ENCODE assay signal across 10 mouse cellular contexts in the genomic region with DNA sequence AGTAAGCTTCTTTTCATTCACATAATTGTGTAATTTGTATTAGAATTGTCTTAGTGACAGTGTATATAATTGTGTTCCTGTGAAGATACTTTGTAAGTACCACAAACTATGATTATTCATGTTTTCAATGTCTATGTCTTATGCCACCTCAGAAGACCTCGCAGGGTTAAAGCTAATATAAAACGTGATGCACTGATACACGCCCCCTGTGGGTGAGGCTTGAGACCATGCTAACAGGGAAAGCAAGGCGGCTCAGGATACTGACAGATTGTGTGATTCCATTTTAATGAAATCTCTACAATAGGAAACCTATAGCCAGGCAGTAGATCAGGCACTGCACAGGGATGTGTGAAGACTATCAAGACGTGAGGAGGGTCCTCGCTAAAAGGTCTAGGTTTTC. TPM values are rescaled to one million over a fixed set of nuclear protein-coding genes. Genes with fewer than 3 reads are reported as not detected.
A peak's percentile ranks its signal among the peaks of the same experiment; 100 is the strongest.
DNase-seq lines count a peak whose midpoint lies in the region; ATAC-seq lines count a peak whose summit lies in the region.
"Had no signal": no experiment of that assay in that cellular context is flagged by ENCODE, and none has a peak within 500 bp of the region (broad histone marks: within the 10 kb centered on the region; RNA-seq: fewer than 3 reads in every experiment).

No protein-coding gene starts in this region.

- no peak overlapping the region for H3K27ac ChIP-seq in hindbrain, embryonic 16.5 days (ENCODE audit: low read depth, low read length)
- H3K27ac ChIP-seq in hindbrain, embryonic 10.5 days: no peak overlapping the region
- H3K27ac ChIP-seq in midbrain, embryonic 11.5 days (ENCODE audit: low read depth, low read length): no peak overlapping the region
- no peak overlapping the region for H3K27ac ChIP-seq in midbrain, embryonic 13.5 days
- H3K27ac ChIP-seq in forebrain, embryonic 14.5 days (ENCODE audit: low read depth, low read length): no peak overlapping the region
- H3K27ac ChIP-seq: heart, embryonic 10.5 days had no signal

- H3K4me1 ChIP-seq in hindbrain, embryonic 16.5 days (ENCODE audit: control insufficient read depth, insufficient read depth, low read depth, low read length): no peaks in the 10 kb centered on the region
- 0 out of 2 replicates have a peak, but pooled peaks cover 6% of the 10 kb centered on the region for H3K4me1 ChIP-seq in hindbrain, embryonic 10.5 days (replicated peaks)
- H3K4me1 ChIP-seq in midbrain, embryonic 11.5 days (ENCODE audit: control insufficient read depth, insufficient read depth, low read length): no peaks in the 10 kb centered on the region
- peaks cover 9% of the 10 kb centered on the region for H3K4me1 ChIP-seq in midbrain, embryonic 13.5 days (replicated peaks)
- no peaks in the 10 kb centered on the region for H3K4me1 ChIP-seq in forebrain, embryonic 14.5 days (ENCODE audit: control insufficient read depth, insufficient read depth, low read length)
- H3K4me1 ChIP-seq: heart, embryonic 10.5 days had no signal

- no peaks in the 10 kb centered on the region for H3K9me3 ChIP-seq in hindbrain, embryonic 16.5 days (ENCODE audit: control insufficient read depth, low read length)
- H3K9me3 ChIP-seq in hindbrain, embryonic 10.5 days: no peaks in the 10 kb centered on the region
- no peaks in the 10 kb centered on the region for H3K9me3 ChIP-seq in midbrain, embryonic 11.5 days (ENCODE audit: control insufficient read depth, low read length)
- H3K9me3 ChIP-seq in midbrain, embryonic 13.5 days: no peaks in the 10 kb centered on the region
- H3K9me3 ChIP-seq in forebrain, embryonic 14.5 days (replicated peaks; ENCODE audit: control insufficient read depth, low read length): no peaks in the 10 kb centered on the region
- H3K9me3 ChIP-seq: heart, embryonic 10.5 days had no signal

- H3K9ac ChIP-seq in hindbrain, embryonic 16.5 days (ENCODE audit: low read depth, low read length): no peak overlapping the region
- H3K9ac ChIP-seq in midbrain, embryonic 11.5 days (ENCODE audit: low read length): no peak overlapping the region
- H3K9ac ChIP-seq in midbrain, embryonic 13.5 days (replicated peaks): no peak overlapping the region
- no peak overlapping the region for H3K9ac ChIP-seq in forebrain, embryonic 14.5 days (ENCODE audit: low read length)

- no peak for DNase-seq in hindbrain, embryonic 10.5 days (ENCODE audit: low spot score)
- peak; percentile 81 for DNase-seq in midbrain, embryonic 11.5 days (ENCODE audit: low spot score, missing footprints)
- peak; percentile 45 to 48 for DNase-seq in cerebellum, adult 18-20 months
- DNase-seq in forebrain, embryonic 14.5 days (ENCODE audit: low spot score): peak; percentile 57
- DNase-seq in heart, adult 11 months: no peak
- DNase-seq: kidney, adult 18-20 months had no signal

- no peaks in the 10 kb centered on the region for H3K27me3 ChIP-seq in hindbrain, embryonic 16.5 days (replicated peaks; ENCODE audit: control insufficient read depth, insufficient read depth, low read length)
- H3K27me3 ChIP-seq in hindbrain, embryonic 10.5 days (ENCODE audit: insufficient read depth, poor library complexity, severe bottlenecking): no peaks in the 10 kb centered on the region
- H3K27me3 ChIP-seq in midbrain, embryonic 11.5 days (ENCODE audit: control insufficient read depth, insufficient read depth, low read length): no peaks in the 10 kb centered on the region
- H3K27me3 ChIP-seq in midbrain, embryonic 13.5 days: no peaks in the 10 kb centered on the region
- H3K27me3 ChIP-seq in forebrain, embryonic 14.5 days (replicated peaks; ENCODE audit: control insufficient read depth, insufficient read depth, low read length): no peaks in the 10 kb centered on the region

- WGBS in hindbrain, embryonic 16.5 days: 51% methylated on average over 6 of the region's 6 CpGs
- WGBS in hindbrain, embryonic 10.5 days: 60% methylated on average over 6 of the region's 6 CpGs
- WGBS in midbrain, embryonic 11.5 days: 59% methylated on average over 6 of the region's 6 CpGs
- 58% methylated on average over 6 of the region's 6 CpGs for WGBS in midbrain, embryonic 13.5 days
- WGBS in forebrain, embryonic 14.5 days: 53% methylated on average over 6 of the region's 6 CpGs

- H3K36me3 ChIP-seq in hindbrain, embryonic 16.5 days (ENCODE audit: control insufficient read depth, insufficient read depth, low read length): no peaks in the 10 kb centered on the region
- no peaks in the 10 kb centered on the region for H3K36me3 ChIP-seq in hindbrain, embryonic 10.5 days
- H3K36me3 ChIP-seq in midbrain, embryonic 11.5 days (ENCODE audit: control insufficient read depth, insufficient read depth, low read length): no peaks in the 10 kb centered on the region
- H3K36me3 ChIP-seq in midbrain, embryonic 13.5 days: no peaks in the 10 kb centered on the region
- no peaks in the 10 kb centered on the region for H3K36me3 ChIP-seq in forebrain, embryonic 14.5 days (ENCODE audit: control insufficient read depth, insufficient read depth, low read length)
- H3K36me3 ChIP-seq: heart, embryonic 10.5 days had no signal

- no peak overlapping the region for H3K4me3 ChIP-seq in hindbrain, embryonic 16.5 days (ENCODE audit: low read length)
- H3K4me3 ChIP-seq in hindbrain, embryonic 10.5 days: no peak overlapping the region
- no peak overlapping the region for H3K4me3 ChIP-seq in midbrain, embryonic 11.5 days (ENCODE audit: low read depth, low read length)
- H3K4me3 ChIP-seq in midbrain, embryonic 13.5 days (replicated peaks): no peak overlapping the region
- H3K4me3 ChIP-seq in forebrain, embryonic 14.5 days (ENCODE audit: low read depth, low read length): no peak overlapping the region
- H3K4me3 ChIP-seq: heart, embryonic 10.5 days had no signal

- no peak overlapping the region for H3K4me2 ChIP-seq in hindbrain, embryonic 16.5 days (ENCODE audit: low read length)
- no peak overlapping the region for H3K4me2 ChIP-seq in midbrain, embryonic 11.5 days
- H3K4me2 ChIP-seq in midbrain, embryonic 13.5 days (replicated peaks): no peak overlapping the region
- no peak overlapping the region for H3K4me2 ChIP-seq in forebrain, embryonic 14.5 days (ENCODE audit: low read length)

- ATAC-seq in hindbrain, embryonic 16.5 days: 0 out of 2 replicates have a peak, but pooled peaks have one; percentile 10
- ATAC-seq in midbrain, embryonic 11.5 days (ENCODE audit: low FRiP score): no peak
- no peak for ATAC-seq in midbrain, embryonic 13.5 days
- ATAC-seq in forebrain, embryonic 14.5 days: peak; percentile 49; the same call in 1 of the 2 replicates
- ATAC-seq: activated CD4-positive, CD25-positive, alpha-beta regulatory T cell, adult 4 months had no signal

RNA-seq across cellular contexts. Expression of a gene that starts 28.9 kb away (rescaled TPM):
- polyA plus RNA-seq in hindbrain, embryonic 16.5 days (2015; fragmentation: Nextera tagmentation; extraction: Ambion mirVana): 86.9 and 93.7 TPM in 2 replicates
- 33.0 and 46.4 TPM in 2 replicates for polyA plus RNA-seq in hindbrain, embryonic 10.5 days (2016; fragmentation: Nextera tagmentation; extraction: Ambion mirVana)
- 46.6 and 48.6 TPM in 2 replicates for polyA plus RNA-seq in midbrain, embryonic 11.5 days (2014; fragmentation: Nextera tagmentation; extraction: Ambion mirVana)
- 75.5 and 79.1 TPM in 2 replicates for polyA plus RNA-seq in midbrain, embryonic 13.5 days (2015; fragmentation: Nextera tagmentation; extraction: Ambion mirVana)
- 79.7 and 82.3 TPM in 2 replicates for polyA plus RNA-seq in forebrain, embryonic 14.5 days (2014; fragmentation: Nextera tagmentation; extraction: Ambion mirVana)

Comparison
In these comparisons a context has a peak if more than half of its experiments do, and no peak if none do; other contexts are left out.
1. ATAC-seq: peak in hindbrain, embryonic 16.5 days (single experiment) and forebrain, embryonic 14.5 days (single experiment); none in midbrain, embryonic 11.5 days (single experiment) and midbrain, embryonic 13.5 days (single experiment).
2. DNase-seq: peak in midbrain, embryonic 11.5 days (single experiment), cerebellum, adult 18-20 months (2 of 2) and forebrain, embryonic 14.5 days (single experiment); none in hindbrain, embryonic 10.5 days (single experiment) and heart, adult 11 months (single experiment).